Mouse (Mus musculus) small intestine, adult 2 months (tissue): Measurements from ENCODE around the gene Tnni3k. TPM values are rescaled to one million over a fixed set of nuclear protein-coding genes. Genes with fewer than 3 reads are reported as not detected.

Source experiments
- H3K27ac ChIP-seq: fragments of 200-500 bp; 2 replicates; pipeline ENCODE4 v1.5.1; 2012; ENCODE audit warnings: low read depth, low read length, control low read depth, inconsistent platforms; ENCODE audit not compliant: insufficient read depth
- H3K27me3 ChIP-seq: fragments of 200-500 bp; 2 replicates; pipeline ENCODE4 v1.6.1; 2012; ENCODE audit warnings: mild to moderate bottlenecking, moderate library complexity, low read length, inconsistent platforms; ENCODE audit not compliant: control insufficient read depth, insufficient read depth
- H3K36me3 ChIP-seq: fragments of 200-500 bp; 2 replicates; pipeline ENCODE4 v1.6.1; 2012; ENCODE audit warnings: mild to moderate bottlenecking, low read length, control low read depth, inconsistent platforms; ENCODE audit not compliant: control insufficient read depth, insufficient read depth
- H3K4me1 ChIP-seq: fragments of 200-500 bp; 2 replicates; pipeline ENCODE4 v1.6.1; 2012; ENCODE audit warnings: low read length, inconsistent platforms, mixed read lengths; ENCODE audit not compliant: control insufficient read depth, insufficient read depth, insufficient read length
- H3K4me3 ChIP-seq: fragments of 200-500 bp; 2 replicates; pipeline ENCODE4 v1.5.1; 2012; ENCODE audit warnings: low read depth, mild to moderate bottlenecking, control low read depth, inconsistent platforms, low read length, moderate library complexity
- CTCF ChIP-seq: fragments of 200-500 bp; IDR thresholded peaks from 2 replicates; pipeline ENCODE4 v1.5.1; 2012; ENCODE audit warnings: low read depth, mild to moderate bottlenecking, control low read depth, inconsistent platforms, low read length, moderate library complexity, mixed read lengths; ENCODE audit not compliant: insufficient replicate concordance, insufficient read length; ENCODE audit errors: extremely low read depth
- POLR2A ChIP-seq: fragments of 200-500 bp; IDR thresholded peaks from 2 replicates; pipeline ENCODE4 v1.6.1; 2012; ENCODE audit warnings: low read depth, mild to moderate bottlenecking, control low read depth, inconsistent platforms, low read length, moderate library complexity
- WGBS: fragments of 180-500 bp; shearing (Covaris S2); methylation state at CpG from one replicate; pipeline ENCODE4 v1.1.7; 2018; 5-methylcytosine and 5-hydroxymethylcytosine counted together
- polyA plus RNA-seq: library from polyadenylated mRNA; depleted of rRNA; stranded (reverse); fragments of >200 nt; gene quantifications from 2 replicates; pipeline ENCODE4 v1.2.3, GENCODE M21; 2012

Tnni3k gene
- polyA plus RNA-seq, 1 experiment = 0.06 TPM

GRCm38 (mm10) chr3:154881428-154881986 lies 173.7 kb downstream of the Tnni3k start:
- H3K36me3 ChIP-seq = no peaks in the 10 kb centered on the region
- TF ChIP-seq POLR2A (no peak), CTCF (no peak)
- no peak overlapping the region for H3K4me3 ChIP-seq
- WGBS = 14% methylated on average over 2 of the region's 2 CpGs
- no peak overlapping the region for H3K27ac ChIP-seq
- peaks cover 13% of the 10 kb centered on the region for H3K4me1 ChIP-seq
- no peaks in the 10 kb centered on the region for H3K27me3 ChIP-seq

GRCm38 (mm10) chr3:154880536-154880939 lies 174.7 kb downstream of the Tnni3k start:
- Histone ChIP-seq H3K4me3 (no peak overlapping the region), H3K27ac (peak overlapping the region; percentile 37), H3K27me3 (no peaks in the 10 kb centered on the region), H3K4me1 (peaks cover 13% of the 10 kb centered on the region), H3K36me3 (no peaks in the 10 kb centered on the region)
- WGBS = 15% methylated on average over 4 of the region's 4 CpGs
- TF ChIP-seq CTCF (no peak), POLR2A (no peak)

GRCm38 (mm10) chr3:154880108-154880507 lies 175.1 kb downstream of the Tnni3k start:
- no peak overlapping the region for H3K4me3 ChIP-seq
- no peaks in the 10 kb centered on the region for H3K27me3 ChIP-seq
- WGBS = 28% methylated on average over 5 of the region's 5 CpGs
- peak overlapping the region; percentile 37; the same call in 1 of the 2 replicates for H3K27ac ChIP-seq
- TF ChIP-seq POLR2A (no peak), CTCF (no peak)
- H3K36me3 ChIP-seq = no peaks in the 10 kb centered on the region
- peaks cover 13% of the 10 kb centered on the region for H3K4me1 ChIP-seq

- WGBS = 12% methylated on average over 2 of the region's 2 CpGs
- TF ChIP-seq POLR2A = no peak
- no peak for TF ChIP-seq CTCF
Measured at GRCm38 (mm10) chr3:154879515-154879914, 175.7 kb downstream of the Tnni3k start.

GRCm38 (mm10) chr3:154879080-154879479 lies 176.1 kb downstream of the Tnni3k start:
- 46% methylated on average over 1 of the region's 1 CpGs for WGBS
- no peak overlapping the region for H3K4me3 ChIP-seq
- TF ChIP-seq CTCF (no peak), POLR2A (no peak)
- H3K4me1 ChIP-seq = peaks cover 13% of the 10 kb centered on the region
- 0 out of 2 replicates have a peak overlapping the region, but pooled peaks have one; percentile 9 for H3K27ac ChIP-seq
- no peaks in the 10 kb centered on the region for H3K27me3 ChIP-seq
- no peaks in the 10 kb centered on the region for H3K36me3 ChIP-seq

More at GRCm38 (mm10) chr3:154879515-154879914, 175.7 kb downstream of the Tnni3k start:
- no peak overlapping the region for H3K4me3 ChIP-seq
- no peaks in the 10 kb centered on the region for H3K27me3 ChIP-seq
- peaks cover 13% of the 10 kb centered on the region for H3K4me1 ChIP-seq
- peak overlapping the region; percentile 33 for H3K27ac ChIP-seq
- H3K36me3 ChIP-seq = no peaks in the 10 kb centered on the region

GRCm38 (mm10) chr3:154868807-154869206 lies 186.4 kb downstream of the Tnni3k start:
- Histone ChIP-seq H3K36me3 (no peaks in the 10 kb centered on the region), H3K27me3 (no peaks in the 10 kb centered on the region), H3K4me3 (no peak overlapping the region), H3K4me1 (no peaks in the 10 kb centered on the region), H3K27ac (no peak overlapping the region)
- no peak for TF ChIP-seq POLR2A
- WGBS = 75% methylated on average over 4 of the region's 4 CpGs

GRCm38 (mm10) chr3:154861921-154862320 lies 193.3 kb downstream of the Tnni3k start:
- H3K27me3 ChIP-seq = no peaks in the 10 kb centered on the region; the same call in 1 of the 2 replicates

More at GRCm38 (mm10) chr3:154861921-154862320, 193.3 kb downstream of the Tnni3k start:
- no peaks in the 10 kb centered on the region for H3K36me3 ChIP-seq
- no peak overlapping the region for H3K4me3 ChIP-seq
- H3K4me1 ChIP-seq = no peaks in the 10 kb centered on the region
- no peak for TF ChIP-seq POLR2A
- no peak for TF ChIP-seq CTCF
- H3K27ac ChIP-seq = no peak overlapping the region
- 79% methylated on average over 6 of the region's 6 CpGs for WGBS
